Mouse (Mus musculus): ENCODE measurements around the gene Armh3. TPM values are rescaled to one million over a fixed set of nuclear protein-coding genes. Genes with fewer than 3 reads are reported as not detected.

Armh3 gene
- polyA plus RNA-seq, 1 experiment from 2014 or later, result 19.9 TPM

- no peaks in the 10 kb centered on the region for H3K4me1 ChIP-seq (replicated peaks)
- H3K9me3 ChIP-seq, result no peaks in the 10 kb centered on the region
- peaks cover 65% of the 10 kb centered on the region for H3K36me3 ChIP-seq
- H3K9ac ChIP-seq (replicated peaks), result no peak overlapping the region
- no peak overlapping the region for H3K4me2 ChIP-seq
- no peak overlapping the region for H3K27ac ChIP-seq
- WGBS, result 94% methylated on average over 5 of the region's 5 CpGs
- no peak for ATAC-seq (ENCODE audit: insufficient number of reproducible peaks, insufficient read depth, low FRiP score, low TSS enrichment, low read depth)
- no peak overlapping the region for H3K4me3 ChIP-seq (replicated peaks)
- H3K27me3 ChIP-seq, result no peaks in the 10 kb centered on the region
These were observed 71.1 kb downstream of the Armh3 start for GRCm38 (mm10) chr19:45927236-45927635.

- Histone ChIP-seq H3K27ac (no peak overlapping the region), H3K4me1 (replicated peaks) (no peaks in the 10 kb centered on the region), H3K27me3 (no peaks in the 10 kb centered on the region), H3K4me2 (no peak overlapping the region), H3K4me3 (replicated peaks) (no peak overlapping the region), H3K36me3 (peaks cover 65% of the 10 kb centered on the region), H3K9me3 (no peaks in the 10 kb centered on the region), H3K9ac (replicated peaks) (no peak overlapping the region)
- ATAC-seq (ENCODE audit: insufficient number of reproducible peaks, insufficient read depth, low FRiP score, low TSS enrichment, low read depth), result no peak
- 88% methylated on average over 8 of the region's 8 CpGs for WGBS
These were observed 71.9 kb downstream of the Armh3 start for GRCm38 (mm10) chr19:45926342-45926741.

- no peak overlapping the region for H3K4me3 ChIP-seq (replicated peaks)
- no peak overlapping the region for H3K9ac ChIP-seq (replicated peaks)
- no peak overlapping the region for H3K4me2 ChIP-seq
- H3K9me3 ChIP-seq, result no peaks in the 10 kb centered on the region
- WGBS, result 70% methylated on average over 9 of the region's 9 CpGs
- H3K27ac ChIP-seq, result no peak overlapping the region
- ATAC-seq (ENCODE audit: insufficient number of reproducible peaks, insufficient read depth, low FRiP score, low TSS enrichment, low read depth), result no peak
- H3K36me3 ChIP-seq, result peaks cover 61% of the 10 kb centered on the region
- H3K4me1 ChIP-seq (replicated peaks), result no peaks in the 10 kb centered on the region
- no peaks in the 10 kb centered on the region for H3K27me3 ChIP-seq
These were observed 77.8 kb downstream of the Armh3 start for GRCm38 (mm10) chr19:45920299-45921090.

DNA sequence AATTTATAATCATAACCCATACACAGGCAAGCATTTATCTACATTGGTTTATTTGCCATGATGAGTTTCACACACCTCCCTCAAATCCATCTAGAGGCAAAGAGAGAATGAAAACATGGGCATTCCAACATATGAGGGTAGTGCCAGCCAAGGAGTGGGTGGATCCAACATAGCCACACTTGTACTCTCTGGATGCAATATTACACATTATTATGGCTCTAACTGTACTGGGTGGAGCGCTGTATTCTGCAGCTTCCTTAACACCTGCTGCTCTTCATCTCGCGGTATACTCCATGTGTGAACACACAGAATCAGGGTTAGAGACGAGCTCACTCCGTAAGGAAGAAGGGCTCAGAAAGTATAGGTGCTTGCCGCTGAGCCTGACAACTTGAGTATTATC is 79.9 kb downstream of the Armh3 start:
- ATAC-seq (ENCODE audit: insufficient number of reproducible peaks, insufficient read depth, low FRiP score, low TSS enrichment, low read depth), result no peak

GRCm38 (mm10) chr19:45917856-45918255 is 80.4 kb downstream of the Armh3 start:
- H3K9ac ChIP-seq (replicated peaks), result no peak overlapping the region
- H3K4me2 ChIP-seq, result no peak overlapping the region
- ATAC-seq (ENCODE audit: insufficient number of reproducible peaks, insufficient read depth, low FRiP score, low TSS enrichment, low read depth), result no peak
- H3K9me3 ChIP-seq, result no peaks in the 10 kb centered on the region
- 93% methylated on average over 3 of the region's 3 CpGs for WGBS
- H3K36me3 ChIP-seq, result peaks cover 48% of the 10 kb centered on the region
- H3K4me1 ChIP-seq (replicated peaks), result no peaks in the 10 kb centered on the region
- H3K27ac ChIP-seq, result no peak overlapping the region
- no peak overlapping the region for H3K4me3 ChIP-seq (replicated peaks)
- H3K27me3 ChIP-seq, result no peaks in the 10 kb centered on the region

More for the DNA sequence above, 79.9 kb downstream of the Armh3 start:
- Histone ChIP-seq H3K4me3 (replicated peaks) (no peak overlapping the region), H3K36me3 (peaks cover 49% of the 10 kb centered on the region), H3K9ac (replicated peaks) (no peak overlapping the region), H3K27me3 (no peaks in the 10 kb centered on the region), H3K4me2 (no peak overlapping the region), H3K9me3 (no peaks in the 10 kb centered on the region), H3K27ac (no peak overlapping the region), H3K4me1 (replicated peaks) (no peaks in the 10 kb centered on the region)
- 97% methylated on average over 6 of the region's 6 CpGs for WGBS

DNA sequence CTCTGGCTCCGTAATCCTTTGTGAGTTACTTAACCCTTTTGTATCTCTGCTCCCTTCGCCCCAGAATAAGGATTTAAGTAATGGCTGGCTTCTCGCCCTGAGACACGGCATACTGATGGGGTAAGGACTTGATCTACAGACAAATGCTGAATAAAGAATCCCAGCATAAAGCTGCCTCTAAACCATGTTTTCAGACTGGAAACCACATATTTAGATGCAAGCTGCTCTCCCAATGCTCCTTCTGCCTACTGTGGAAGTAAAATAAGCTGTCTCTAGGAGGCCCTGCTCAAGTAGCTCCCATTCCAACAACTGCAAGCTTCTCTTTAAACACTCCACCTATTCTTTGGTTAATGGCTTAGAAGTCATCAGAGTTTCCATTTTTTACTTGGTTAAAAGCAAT is 81.8 kb downstream of the Armh3 start:
- no peak overlapping the region for H3K4me2 ChIP-seq
- H3K27me3 ChIP-seq, result no peaks in the 10 kb centered on the region
- H3K36me3 ChIP-seq, result peaks cover 39% of the 10 kb centered on the region
- no peak for ATAC-seq (ENCODE audit: insufficient number of reproducible peaks, insufficient read depth, low FRiP score, low TSS enrichment, low read depth)
- H3K4me1 ChIP-seq (replicated peaks), result no peaks in the 10 kb centered on the region
- H3K27ac ChIP-seq, result no peak overlapping the region
- no peaks in the 10 kb centered on the region for H3K9me3 ChIP-seq
- H3K4me3 ChIP-seq (replicated peaks), result no peak overlapping the region
- H3K9ac ChIP-seq (replicated peaks), result no peak overlapping the region
- 82% methylated on average over 4 of the region's 4 CpGs for WGBS

GRCm38 (mm10) chr19:45916026-45916425 is 82.3 kb downstream of the Armh3 start:
- ATAC-seq (ENCODE audit: insufficient number of reproducible peaks, insufficient read depth, low FRiP score, low TSS enrichment, low read depth), result no peak
- Histone ChIP-seq H3K9ac (replicated peaks) (no peak overlapping the region), H3K4me3 (replicated peaks) (no peak overlapping the region), H3K27ac (no peak overlapping the region), H3K36me3 (peaks cover 36% of the 10 kb centered on the region; the same call in 1 of the 2 replicates), H3K4me1 (replicated peaks) (no peaks in the 10 kb centered on the region), H3K4me2 (no peak overlapping the region), H3K9me3 (no peaks in the 10 kb centered on the region), H3K27me3 (no peaks in the 10 kb centered on the region)
- 89% methylated on average over 3 of the region's 3 CpGs for WGBS

DNA sequence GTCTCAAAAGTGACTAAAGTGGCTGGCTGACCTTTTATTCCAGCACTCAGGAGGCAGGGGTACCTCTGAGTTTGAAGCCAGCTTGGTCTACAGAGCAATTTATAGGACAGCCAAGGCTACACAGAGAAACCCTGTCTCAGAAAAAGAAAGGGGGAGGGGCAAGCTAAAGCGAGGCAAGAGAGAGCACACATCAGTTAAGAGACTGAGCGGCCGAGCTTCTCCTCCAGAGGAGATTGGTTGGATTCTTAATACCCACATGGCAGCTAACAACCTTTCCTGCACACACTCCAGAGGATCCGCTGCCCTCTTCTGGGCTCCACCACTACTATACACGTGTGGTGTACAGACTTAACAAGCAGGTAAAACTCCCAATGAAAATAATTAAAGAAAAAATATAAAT is 85.3 kb downstream of the Armh3 start:
- Histone ChIP-seq H3K9me3 (no peaks in the 10 kb centered on the region), H3K36me3 (peaks cover 22% of the 10 kb centered on the region; the same call in 1 of the 2 replicates), H3K4me1 (replicated peaks) (no peaks in the 10 kb centered on the region), H3K9ac (replicated peaks) (no peak overlapping the region), H3K4me3 (replicated peaks) (no peak overlapping the region), H3K27me3 (no peaks in the 10 kb centered on the region), H3K27ac (no peak overlapping the region), H3K4me2 (no peak overlapping the region)
- WGBS, result 46% methylated on average over 5 of the region's 5 CpGs
- no peak for ATAC-seq (ENCODE audit: insufficient number of reproducible peaks, insufficient read depth, low FRiP score, low TSS enrichment, low read depth)

GRCm38 (mm10) chr19:45912376-45912775 is 85.9 kb downstream of the Armh3 start:
- ATAC-seq (ENCODE audit: insufficient number of reproducible peaks, insufficient read depth, low FRiP score, low TSS enrichment, low read depth), result no peak
- no peaks in the 10 kb centered on the region for H3K4me1 ChIP-seq (replicated peaks)
- peaks cover 22% of the 10 kb centered on the region for H3K36me3 ChIP-seq
- WGBS, result 90% methylated on average over 6 of the region's 6 CpGs
- H3K27me3 ChIP-seq, result no peaks in the 10 kb centered on the region
- H3K9me3 ChIP-seq, result no peaks in the 10 kb centered on the region
- no peak overlapping the region for H3K9ac ChIP-seq (replicated peaks)
- no peak overlapping the region for H3K4me2 ChIP-seq
- H3K27ac ChIP-seq, result no peak overlapping the region
- no peak overlapping the region for H3K4me3 ChIP-seq (replicated peaks)

DNA sequence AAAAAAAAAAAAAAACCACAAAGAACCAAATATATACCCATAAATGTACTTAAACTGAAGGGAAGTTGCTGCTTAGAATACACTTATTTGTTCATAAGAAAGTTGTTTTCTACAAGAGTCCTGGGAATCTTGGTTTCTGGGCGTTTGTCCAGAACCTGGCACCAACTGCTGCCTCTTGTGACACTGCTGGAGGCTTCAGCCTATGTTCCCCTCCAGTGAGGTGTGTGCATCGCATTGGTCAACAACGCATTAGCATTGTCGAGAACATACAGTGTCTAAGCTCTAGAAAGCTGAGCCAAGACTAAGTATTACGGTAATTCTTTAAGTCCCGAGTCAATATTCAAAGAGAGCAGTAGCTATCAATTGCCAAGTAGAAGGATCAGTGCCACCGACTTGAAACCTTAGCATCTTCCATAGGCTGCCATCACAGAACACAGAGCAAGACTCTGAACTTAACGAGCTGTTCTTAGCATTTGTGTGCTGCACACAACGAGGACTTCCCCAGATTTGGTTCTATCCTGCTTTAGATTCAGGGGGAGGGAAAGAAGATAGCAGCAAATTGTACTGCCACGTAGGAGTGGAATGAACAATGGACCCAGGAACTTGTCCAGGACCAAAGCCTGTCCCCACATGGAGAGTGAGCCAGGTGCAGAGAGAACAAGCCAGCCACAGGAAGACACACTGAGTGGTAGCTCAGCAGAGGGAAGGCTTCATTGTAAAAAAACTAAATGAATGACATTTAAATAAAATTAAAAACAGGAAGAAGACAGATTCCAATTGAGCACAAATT is 86.9 kb downstream of the Armh3 start:
- WGBS, result 86% methylated on average over 10 of the region's 10 CpGs
- ATAC-seq (ENCODE audit: insufficient number of reproducible peaks, insufficient read depth, low FRiP score, low TSS enrichment, low read depth), result no peak

DNA sequence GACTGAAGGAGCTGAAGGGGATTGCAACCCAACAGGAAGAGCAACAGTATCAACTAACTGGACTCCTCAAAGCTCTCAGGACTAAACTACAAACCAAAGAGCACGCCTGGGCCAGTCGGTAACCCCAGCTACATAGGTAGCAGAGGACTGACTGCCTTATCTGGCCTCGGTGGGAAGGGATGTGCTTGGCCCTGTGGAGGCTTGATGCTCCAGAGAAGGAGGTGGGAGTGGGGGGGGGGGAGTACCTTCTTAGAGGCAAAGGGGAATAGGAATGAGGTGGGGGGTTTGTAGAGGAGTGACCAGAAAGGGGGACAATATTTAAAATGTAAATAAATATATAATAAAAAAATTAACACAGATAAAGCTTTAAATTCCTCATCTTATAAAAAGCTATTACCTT is 90.0 kb downstream of the Armh3 start:
- H3K27ac ChIP-seq, result no peak overlapping the region
- H3K9ac ChIP-seq (replicated peaks), result no peak overlapping the region
- WGBS, result 94% methylated on average over 3 of the region's 3 CpGs
- H3K4me2 ChIP-seq, result no peak overlapping the region
- no peaks in the 10 kb centered on the region for H3K27me3 ChIP-seq
- no peak for ATAC-seq (ENCODE audit: insufficient number of reproducible peaks, insufficient read depth, low FRiP score, low TSS enrichment, low read depth)
- no peak overlapping the region for H3K4me3 ChIP-seq (replicated peaks)
- H3K4me1 ChIP-seq (replicated peaks), result peaks cover 3% of the 10 kb centered on the region; the same call in 1 of the 2 replicates
- H3K36me3 ChIP-seq, result peaks cover 20% of the 10 kb centered on the region
- H3K9me3 ChIP-seq, result no peaks in the 10 kb centered on the region

More for the DNA sequence above, 86.9 kb downstream of the Armh3 start:
- Histone ChIP-seq H3K4me2 (no peak overlapping the region), H3K9ac (replicated peaks) (no peak overlapping the region), H3K9me3 (no peaks in the 10 kb centered on the region), H3K27ac (no peak overlapping the region), H3K36me3 (peaks cover 23% of the 10 kb centered on the region), H3K27me3 (no peaks in the 10 kb centered on the region), H3K4me1 (replicated peaks) (no peaks in the 10 kb centered on the region), H3K4me3 (replicated peaks) (no peak overlapping the region)
